Mouse (Mus musculus) ES-E14 (cell line): ENCODE measurements around the gene Nub1. TPM values are rescaled to one million over a fixed set of nuclear protein-coding genes. Genes with fewer than 3 reads are reported as not detected.

Experiments used
- DNase-seq: peaks from one replicate; pipeline ENCODE4 v3.0.0-alpha.2; 2013; ENCODE audit warnings: low read depth, low spot score
- H3K27ac ChIP-seq: 2 replicates; pipeline ENCODE4 v1.5.1; 2012; ENCODE audit warnings: low read depth, mild to moderate bottlenecking, low read length, moderate library complexity, mixed read lengths; ENCODE audit not compliant: poor library complexity, insufficient read depth, severe bottlenecking
- H3K36me3 ChIP-seq: 2 replicates; pipeline ENCODE4 v1.6.1; 2012; ENCODE audit warnings: mild to moderate bottlenecking, low read length, moderate library complexity, mixed read lengths; ENCODE audit not compliant: control insufficient read depth, poor library complexity, insufficient read depth, severe bottlenecking
- H3K4me1 ChIP-seq, 2 experiments: fragments of 150-350 bp in 1 of 2; sonication (generic) in 1 of 2; 2 replicates each; pipeline ENCODE4 v1.6.1; 2012; ENCODE audit warnings: low read length in 2 of 2, mild to moderate bottlenecking in 1 of 2, mixed read lengths in 1 of 2; ENCODE audit not compliant: control insufficient read depth in 2 of 2, insufficient read depth in 2 of 2, poor library complexity in 1 of 2
- H3K4me3 ChIP-seq, 2 experiments: fragments of 150-350 bp in 1 of 2; sonication (generic) in 1 of 2; 2 replicates each; pipeline ENCODE4 v1.5.1; 2012; ENCODE audit warnings: low read length in 2 of 2, low read depth in 1 of 2, mild to moderate bottlenecking in 1 of 2, mixed read lengths in 1 of 2; ENCODE audit not compliant: insufficient read depth in 1 of 2, poor library complexity in 1 of 2, severe bottlenecking in 1 of 2
- H3K9ac ChIP-seq: 2 replicates; pipeline ENCODE4 v1.6.1; 2012; ENCODE audit warnings: low read depth, mild to moderate bottlenecking, low read length, mixed read lengths; ENCODE audit not compliant: poor library complexity, insufficient read depth, severe bottlenecking
- H3K9me3 ChIP-seq: fragments of 150-350 bp; sonication (generic); 2 replicates; pipeline ENCODE4 v1.6.1; 2012; ENCODE audit warnings: low read depth, mild to moderate bottlenecking, low read length; ENCODE audit not compliant: control insufficient read depth, insufficient read depth
- CHD2 ChIP-seq: IDR thresholded peaks from 2 replicates; pipeline ENCODE4 v1.6.1; 2014; ENCODE audit warnings: mild to moderate bottlenecking, low read depth, low read length, inconsistent platforms
- HCFC1 ChIP-seq: IDR thresholded peaks from 2 replicates; pipeline ENCODE4 v1.6.1; 2012; ENCODE audit warnings: low read length, inconsistent platforms, borderline replicate concordance; ENCODE audit not compliant: insufficient read depth
- MAFK ChIP-seq: IDR thresholded peaks from 2 replicates; pipeline ENCODE4 v1.6.1; 2014; ENCODE audit warnings: mild to moderate bottlenecking, low read depth, low read length, inconsistent platforms; ENCODE audit not compliant: insufficient read depth
- ZC3H11A ChIP-seq: IDR thresholded peaks from 2 replicates; pipeline ENCODE4 v1.6.1; 2012; ENCODE audit warnings: low read depth, mild to moderate bottlenecking, inconsistent platforms, low read length, borderline replicate concordance
- ZNF384 ChIP-seq: IDR thresholded peaks from 2 replicates; pipeline ENCODE4 v1.6.1; 2012; ENCODE audit warnings: low read depth, low read length, inconsistent platforms
- in situ Hi-C, 2 experiments: fragments of 600-800 bp; cut with MboI; formaldehyde crosslinking; loops; one replicate each; pipeline ENCODE4 v1.15.1; 2025; ENCODE audit warnings: low sequenced_read_pairs in 2 of 2, inconsistent platforms in 1 of 2; ENCODE audit not compliant: unreplicated experiment in 2 of 2
- total RNA-seq: library from RNA; depleted of rRNA; stranded (reverse); fragments of 300-350 nt; gene quantifications from 2 replicates; pipeline ENCODE4 v1.2.3, GENCODE M21; 2012

Gene Nub1
- total RNA-seq, 1 experiment: 47.7 TPM

DNA sequence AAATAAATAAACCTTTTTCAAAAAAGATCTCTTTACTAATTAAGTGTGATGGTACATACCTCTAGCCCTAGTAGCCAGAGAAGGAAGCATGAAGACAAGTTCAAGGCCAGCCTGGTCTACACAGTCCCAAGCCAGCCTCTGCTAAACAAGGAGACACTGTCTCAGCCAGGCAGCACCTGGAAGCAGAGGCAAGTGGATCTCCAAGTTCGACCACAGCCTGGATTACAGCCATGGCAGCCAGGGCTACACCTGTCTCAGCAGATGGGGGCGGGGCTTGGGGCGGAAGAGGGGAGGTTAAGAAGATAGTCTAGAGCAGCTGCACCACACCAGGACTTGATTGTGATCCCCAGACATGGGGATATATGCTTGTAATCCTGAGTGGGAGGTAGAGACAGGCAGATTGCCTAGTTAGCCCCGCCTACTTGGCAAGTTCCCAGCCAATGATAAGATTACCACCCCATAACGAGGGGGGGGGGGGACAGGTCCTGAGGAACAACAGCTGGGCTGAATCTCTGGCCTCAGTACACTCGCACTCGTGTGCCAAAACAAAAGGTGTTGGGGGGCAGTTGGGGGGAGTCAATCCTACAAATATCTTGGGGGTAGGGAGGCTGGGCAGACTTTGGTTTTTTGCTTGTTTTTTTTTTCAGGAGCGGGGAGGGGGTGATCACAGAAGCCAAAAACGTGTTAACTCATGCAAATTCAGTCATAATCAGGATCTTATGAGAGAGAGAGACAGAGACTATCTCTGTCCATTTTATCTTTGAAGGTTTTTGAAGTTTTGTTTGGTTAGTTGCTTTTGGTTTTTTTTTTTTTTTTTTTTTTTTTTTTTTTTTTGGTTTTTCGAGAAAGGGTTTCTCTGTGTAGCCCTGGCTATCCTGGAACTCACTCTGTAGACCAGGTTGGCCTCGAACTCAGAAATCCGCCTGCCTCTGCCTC lies 41.8 kb downstream of the Nub1 start:
- no peak overlapping the region for H3K27ac ChIP-seq
- in situ Hi-C loops: no loop called here
- no peak overlapping the region for H3K4me3 ChIP-seq
- peak; percentile 62; the same call in 1 of the 2 replicates for TF ChIP-seq ZNF384
- TF ChIP-seq ZC3H11A: no peak
- no peak for TF ChIP-seq HCFC1
- no peak for DNase-seq
- H3K36me3 ChIP-seq: no peaks in the 10 kb centered on the region
- no peaks in the 10 kb centered on the region for H3K9me3 ChIP-seq
- no peak overlapping the region for H3K9ac ChIP-seq
- peaks cover 0 to 21% of the 10 kb centered on the region in 2 experiments; a peak in 1 of 4 replicates for H3K4me1 ChIP-seq

DNA sequence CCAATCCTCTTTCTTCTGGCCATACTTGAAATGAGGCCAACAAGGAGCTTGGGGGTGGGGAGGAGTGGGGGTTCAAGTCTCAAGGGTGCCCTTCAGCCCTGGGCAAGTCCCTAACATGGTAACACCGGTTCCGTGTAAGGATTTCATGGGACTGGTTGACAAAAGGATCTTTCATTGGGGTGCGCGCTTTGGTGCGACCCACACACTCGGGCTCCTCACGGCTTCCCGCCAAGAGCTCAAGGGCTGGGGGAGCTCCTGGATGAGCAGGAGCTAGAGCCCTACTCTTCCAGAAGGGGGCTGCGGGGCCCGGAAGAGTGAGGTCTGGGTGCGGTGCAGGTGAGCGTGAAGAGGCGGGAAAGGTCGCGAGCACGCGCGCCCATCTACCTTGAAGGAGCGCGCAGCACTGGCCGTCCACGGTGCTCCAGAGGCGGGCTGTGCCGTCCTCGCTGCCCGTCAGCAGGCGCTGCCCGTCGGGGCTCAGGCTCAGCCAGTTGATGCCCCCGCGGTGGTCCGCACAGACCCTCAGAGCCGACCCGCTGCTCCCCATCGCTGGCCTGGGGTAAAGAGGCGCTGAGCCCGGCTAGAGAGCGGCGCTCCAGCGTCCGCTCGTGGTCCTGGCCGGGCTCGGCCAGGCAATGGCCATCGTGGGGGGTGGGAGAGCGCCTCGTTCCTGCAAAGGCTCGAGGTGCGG lies 44.6 kb downstream of the Nub1 start:
- in situ Hi-C loops: no loop called here
- TF ChIP-seq ZC3H11A: no peak
- H3K4me1 ChIP-seq: peaks cover 7 to 26% of the 10 kb centered on the region in 2 experiments

DNA sequence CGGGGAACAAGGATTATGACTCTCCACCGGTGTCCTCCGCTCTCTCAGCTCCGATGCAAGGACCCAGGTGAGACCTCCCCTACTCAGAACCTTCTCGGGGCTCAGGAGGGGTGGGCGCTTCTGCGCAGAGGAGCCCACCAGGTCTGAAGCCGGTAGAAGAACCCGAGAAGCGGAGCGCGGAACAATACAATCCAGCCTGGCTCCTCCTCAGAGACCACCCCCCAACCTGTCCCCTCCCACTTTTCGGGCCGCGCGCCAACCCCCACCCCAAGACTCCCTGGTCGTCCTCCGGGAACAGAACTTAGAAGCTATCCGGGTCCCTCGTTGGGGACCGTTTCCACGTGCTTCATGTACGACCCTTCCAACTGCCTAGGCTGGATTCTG lies 45.1 kb downstream of the Nub1 start, which contains the start of gene Wdr86:
Gene Wdr86, minus strand, starts transcription at position 240 of the 384 bp plus-strand sequence.
- Histone ChIP-seq H3K4me1 (peaks cover 7 to 26% of the 10 kb centered on the region in 2 experiments), H3K27ac (no peak within 1 kb of the TSS), H3K9me3 (no peaks in the 10 kb centered on the region), H3K4me3 (peak within 1 kb of the TSS; percentile 73 to 76), H3K9ac (peak within 1 kb of the TSS; percentile 58), H3K36me3 (no peaks in the 10 kb centered on the region)
- TF ChIP-seq ZC3H11A (no peak), ZNF384 (no peak), CHD2 (no peak), MAFK (no peak), HCFC1 (no peak)
- in situ Hi-C loops: no loop called here
- DNase-seq: no peak

More for the DNA sequence above, 44.6 kb downstream of the Nub1 start:
- no peaks in the 10 kb centered on the region for H3K9me3 ChIP-seq
- DNase-seq: no peak
- H3K9ac ChIP-seq: peak overlapping the region; percentile 58
- H3K4me3 ChIP-seq: peak overlapping the region; percentile 73 to 76
- H3K27ac ChIP-seq: no peak overlapping the region
- H3K36me3 ChIP-seq: no peaks in the 10 kb centered on the region

DNA sequence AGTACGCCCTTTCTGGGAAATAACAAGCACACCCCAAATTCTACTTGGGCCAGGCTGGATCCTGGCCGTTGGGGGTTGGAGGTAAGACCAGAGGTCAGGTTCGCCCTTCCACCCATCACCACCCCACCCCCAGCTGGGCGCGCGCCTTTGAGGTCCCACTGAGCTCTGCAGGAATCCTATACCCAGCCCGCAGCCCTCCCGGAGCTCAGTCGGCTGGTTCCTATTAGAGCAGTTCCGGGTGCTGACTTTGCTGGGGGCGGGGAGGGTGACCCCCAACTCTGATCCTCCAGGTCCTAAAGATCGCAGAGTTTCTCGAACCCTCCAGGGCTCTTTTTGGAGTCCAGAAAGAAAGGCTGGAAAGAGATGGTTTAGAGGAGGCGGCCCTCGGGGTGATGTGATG lies 45.7 kb downstream of the Nub1 start:
- peak overlapping the region; percentile 56 for H3K9ac ChIP-seq
- no peak for DNase-seq
- H3K9me3 ChIP-seq: no peaks in the 10 kb centered on the region
- H3K4me3 ChIP-seq: peak overlapping the region; percentile 73 to 76
- peaks cover 7 to 23% of the 10 kb centered on the region in 2 experiments for H3K4me1 ChIP-seq
- no peak for TF ChIP-seq HCFC1
- no peak for TF ChIP-seq ZC3H11A
- no peak for TF ChIP-seq ZNF384
- TF ChIP-seq MAFK: no peak
- TF ChIP-seq CHD2: no peak
- in situ Hi-C loops: no loop called here
- no peaks in the 10 kb centered on the region for H3K36me3 ChIP-seq
- no peak overlapping the region for H3K27ac ChIP-seq
